Mouse (Mus musculus): Measurements from ENCODE around the gene Chka. TPM values are rescaled to one million over a fixed set of nuclear protein-coding genes. Genes with fewer than 3 reads are reported as not detected.

The Chka gene
- polyA plus RNA-seq, 1 experiment from 2014 or later = 68.1 TPM

- Histone ChIP-seq H3K4me1 (0 out of 2 replicates have a peak, but pooled peaks cover 4% of the 10 kb centered on the region), H3K27me3 (no peaks in the 10 kb centered on the region)
- 81% methylated on average over 2 of the region's 2 CpGs for WGBS
These were observed 13.4 kb downstream of the Chka start for GRCm38 (mm10) chr19:3864960-3865359.

GRCm38 (mm10) chr19:3868290-3868689 lies 16.7 kb downstream of the Chka start:
- peaks cover 8% of the 10 kb centered on the region; the same call in 1 of the 2 replicates for H3K4me1 ChIP-seq
- H3K9me3 ChIP-seq = no peaks in the 10 kb centered on the region
- ATAC-seq (ENCODE audit: borderline replicate concordance, extremely low read depth, low FRiP score, low TSS enrichment) = no peak
- H3K4me2 ChIP-seq = no peak overlapping the region
- 59% methylated on average over 1 of the region's 1 CpGs for WGBS
- no peaks in the 10 kb centered on the region for H3K27me3 ChIP-seq
- peaks cover 22% of the 10 kb centered on the region for H3K36me3 ChIP-seq
- no peak overlapping the region for H3K4me3 ChIP-seq
- H3K9ac ChIP-seq = no peak overlapping the region
- H3K27ac ChIP-seq = no peak overlapping the region

More at GRCm38 (mm10) chr19:3864960-3865359, 13.4 kb downstream of the Chka start:
- ATAC-seq (ENCODE audit: borderline replicate concordance, extremely low read depth, low FRiP score, low TSS enrichment) = no peak
- no peak overlapping the region for H3K4me3 ChIP-seq
- H3K27ac ChIP-seq = no peak overlapping the region
- no peak overlapping the region for H3K4me2 ChIP-seq
- no peaks in the 10 kb centered on the region for H3K9me3 ChIP-seq
- peaks cover 22% of the 10 kb centered on the region for H3K36me3 ChIP-seq
- H3K9ac ChIP-seq = no peak overlapping the region

GRCm38 (mm10) chr19:3871468-3871867 lies 19.9 kb downstream of the Chka start:
- Histone ChIP-seq H3K4me1 (peaks cover 8% of the 10 kb centered on the region; the same call in 1 of the 2 replicates), H3K4me2 (no peak overlapping the region), H3K27ac (no peak overlapping the region), H3K9ac (no peak overlapping the region), H3K27me3 (no peaks in the 10 kb centered on the region), H3K9me3 (no peaks in the 10 kb centered on the region), H3K4me3 (no peak overlapping the region), H3K36me3 (peaks cover 3% of the 10 kb centered on the region)
- ATAC-seq (ENCODE audit: borderline replicate concordance, extremely low read depth, low FRiP score, low TSS enrichment) = no peak

- H3K4me3 ChIP-seq = no peak overlapping the region
- H3K27ac ChIP-seq = no peak overlapping the region
- no peaks in the 10 kb centered on the region for H3K36me3 ChIP-seq
- no peaks in the 10 kb centered on the region for H3K9me3 ChIP-seq
- WGBS = 46% methylated on average over 4 of the region's 4 CpGs
- H3K4me1 ChIP-seq = peaks cover 8% of the 10 kb centered on the region; the same call in 1 of the 2 replicates
- H3K27me3 ChIP-seq = no peaks in the 10 kb centered on the region
- no peak for ATAC-seq (ENCODE audit: borderline replicate concordance, extremely low read depth, low FRiP score, low TSS enrichment)
- H3K9ac ChIP-seq = no peak overlapping the region
- H3K4me2 ChIP-seq = no peak overlapping the region
These were observed 20.8 kb downstream of the Chka start for GRCm38 (mm10) chr19:3872373-3872772.

- Histone ChIP-seq H3K9me3 (no peaks in the 10 kb centered on the region), H3K4me3 (no peak overlapping the region), H3K27me3 (no peaks in the 10 kb centered on the region), H3K9ac (no peak overlapping the region), H3K36me3 (no peaks in the 10 kb centered on the region), H3K4me1 (peaks cover 8% of the 10 kb centered on the region), H3K27ac (no peak overlapping the region), H3K4me2 (no peak overlapping the region)
- no peak for ATAC-seq (ENCODE audit: borderline replicate concordance, extremely low read depth, low FRiP score, low TSS enrichment)
- 67% methylated on average over 7 of the region's 7 CpGs for WGBS
These were observed 23.5 kb downstream of the Chka start for GRCm38 (mm10) chr19:3875045-3875444.

- no peak overlapping the region for H3K4me2 ChIP-seq
- peaks cover 37% of the 10 kb centered on the region for H3K4me1 ChIP-seq
- H3K9me3 ChIP-seq = no peaks in the 10 kb centered on the region
- peak overlapping the region; percentile 49 for H3K27ac ChIP-seq
- no peak overlapping the region for H3K9ac ChIP-seq
- WGBS = 60% methylated on average over 6 of the region's 6 CpGs
- H3K4me3 ChIP-seq = no peak overlapping the region
- H3K27me3 ChIP-seq = no peaks in the 10 kb centered on the region
- ATAC-seq (ENCODE audit: borderline replicate concordance, extremely low read depth, low FRiP score, low TSS enrichment) = peak; percentile 37; the same call in 1 of the 2 replicates
- H3K36me3 ChIP-seq = no peaks in the 10 kb centered on the region
These were observed 28.7 kb downstream of the Chka start for GRCm38 (mm10) chr19:3880054-3880848.

GRCm38 (mm10) chr19:3882214-3882613 lies 30.6 kb downstream of the Chka start:
- no peak overlapping the region for H3K4me2 ChIP-seq
- ATAC-seq (ENCODE audit: borderline replicate concordance, extremely low read depth, low FRiP score, low TSS enrichment) = no peak
- no peak overlapping the region for H3K9ac ChIP-seq
- WGBS = 75% methylated on average over 4 of the region's 4 CpGs
- H3K27me3 ChIP-seq = no peaks in the 10 kb centered on the region
- no peak overlapping the region for H3K27ac ChIP-seq
- no peaks in the 10 kb centered on the region for H3K9me3 ChIP-seq
- H3K36me3 ChIP-seq = peaks cover 9% of the 10 kb centered on the region; the same call in 1 of the 2 replicates
- no peak overlapping the region for H3K4me3 ChIP-seq
- H3K4me1 ChIP-seq = peaks cover 38% of the 10 kb centered on the region

- 33% methylated on average over 6 of the region's 6 CpGs for WGBS
- no peak overlapping the region for H3K9ac ChIP-seq
- H3K9me3 ChIP-seq = no peaks in the 10 kb centered on the region
- no peak overlapping the region for H3K4me2 ChIP-seq
- H3K4me1 ChIP-seq = peaks cover 38% of the 10 kb centered on the region
- peak overlapping the region; percentile 71 for H3K27ac ChIP-seq
- no peaks in the 10 kb centered on the region for H3K27me3 ChIP-seq
- peaks cover 26% of the 10 kb centered on the region for H3K36me3 ChIP-seq
- ATAC-seq (ENCODE audit: borderline replicate concordance, extremely low read depth, low FRiP score, low TSS enrichment) = no peak
- no peak overlapping the region for H3K4me3 ChIP-seq
These were observed 32.9 kb downstream of the Chka start for GRCm38 (mm10) chr19:3884325-3884990.

GRCm38 (mm10) chr19:3889096-3889495 lies 37.5 kb downstream of the Chka start:
- Histone ChIP-seq H3K36me3 (peaks cover 69% of the 10 kb centered on the region), H3K4me3 (no peak overlapping the region)
- WGBS = 77% methylated on average over 5 of the region's 5 CpGs

GRCm38 (mm10) chr19:3890181-3890580 lies 38.6 kb downstream of the Chka start:
- Histone ChIP-seq H3K27me3 (no peaks in the 10 kb centered on the region), H3K4me3 (no peak overlapping the region), H3K27ac (no peak overlapping the region), H3K4me1 (peaks cover 1% of the 10 kb centered on the region), H3K9ac (no peak overlapping the region), H3K4me2 (no peak overlapping the region), H3K36me3 (peaks cover 79% of the 10 kb centered on the region), H3K9me3 (no peaks in the 10 kb centered on the region)
- ATAC-seq (ENCODE audit: borderline replicate concordance, extremely low read depth, low FRiP score, low TSS enrichment) = no peak
- WGBS = 76% methylated on average over 8 of the region's 8 CpGs

More at GRCm38 (mm10) chr19:3889096-3889495, 37.5 kb downstream of the Chka start:
- peaks cover 12% of the 10 kb centered on the region for H3K4me1 ChIP-seq
- ATAC-seq (ENCODE audit: borderline replicate concordance, extremely low read depth, low FRiP score, low TSS enrichment) = no peak
- no peak overlapping the region for H3K27ac ChIP-seq
- H3K9me3 ChIP-seq = no peaks in the 10 kb centered on the region
- H3K4me2 ChIP-seq = no peak overlapping the region
- H3K27me3 ChIP-seq = no peaks in the 10 kb centered on the region
- no peak overlapping the region for H3K9ac ChIP-seq

GRCm38 (mm10) chr19:3893545-3894116 lies 42.1 kb downstream of the Chka start:
- WGBS = 77% methylated on average over 4 of the region's 4 CpGs
- Histone ChIP-seq H3K4me1 (no peaks in the 10 kb centered on the region), H3K9me3 (no peaks in the 10 kb centered on the region), H3K36me3 (peaks cover 83% of the 10 kb centered on the region), H3K27me3 (no peaks in the 10 kb centered on the region), H3K9ac (no peak overlapping the region), H3K4me2 (no peak overlapping the region), H3K4me3 (no peak overlapping the region), H3K27ac (no peak overlapping the region)
- ATAC-seq (ENCODE audit: borderline replicate concordance, extremely low read depth, low FRiP score, low TSS enrichment) = no peak

GRCm38 (mm10) chr19:3894294-3894693 lies 42.7 kb downstream of the Chka start:
- no peak overlapping the region for H3K27ac ChIP-seq
- no peak overlapping the region for H3K4me3 ChIP-seq
- ATAC-seq (ENCODE audit: borderline replicate concordance, extremely low read depth, low FRiP score, low TSS enrichment) = no peak
- 88% methylated on average over 2 of the region's 2 CpGs for WGBS
- no peaks in the 10 kb centered on the region for H3K9me3 ChIP-seq
- peaks cover 83% of the 10 kb centered on the region for H3K36me3 ChIP-seq
- no peak overlapping the region for H3K4me2 ChIP-seq
- H3K9ac ChIP-seq = no peak overlapping the region
- H3K27me3 ChIP-seq = no peaks in the 10 kb centered on the region
- no peaks in the 10 kb centered on the region for H3K4me1 ChIP-seq

All from lung, embryonic 15.5 days (tissue).